Mouse (Mus musculus) lung, adult 2 months (tissue): ENCODE results near the gene Mfsd10. TPM values are rescaled to one million over a fixed set of nuclear protein-coding genes. Genes with fewer than 3 reads are reported as not detected.
"Not testable (repeated sequence)": the region's sequence is repeated elsewhere in the genome, so short reads cannot be mapped to it uniquely, and the experiment has no call there.

Experiments
- DNase-seq: peaks from one replicate; pipeline ENCODE4 v3.0.0; 2022
- H3K4me1 ChIP-seq: fragments of 200-500 bp; 2 replicates; pipeline ENCODE4 v1.6.1; 2011; ENCODE audit warnings: low read length; ENCODE audit not compliant: control insufficient read depth, insufficient read depth
- H3K4me3 ChIP-seq: fragments of 200-500 bp; replicated peaks from 2 replicates; pipeline ENCODE3; 2011; ENCODE audit warnings: low read depth, mild to moderate bottlenecking, control low read depth, low read length; ENCODE audit errors: extremely low read depth
- CTCF ChIP-seq: fragments of 200-500 bp; IDR thresholded peaks from 2 replicates; pipeline ENCODE4 v1.5.1; 2011; ENCODE audit warnings: mild to moderate bottlenecking, low read length, control low read depth; ENCODE audit not compliant: insufficient read depth
- POLR2A ChIP-seq: fragments of 200-500 bp; IDR thresholded peaks from 2 replicates; pipeline ENCODE4 v1.6.1; 2011; ENCODE audit warnings: low read depth, mild to moderate bottlenecking, control low read depth, low read length, borderline replicate concordance; ENCODE audit errors: extremely low read depth
- WGBS: fragments of 180-500 bp; shearing (Covaris S2); methylation state at CpG from one replicate; pipeline ENCODE4 v1.1.7; 2018; 5-methylcytosine and 5-hydroxymethylcytosine counted together
- polyA plus RNA-seq: library from polyadenylated mRNA; depleted of rRNA; stranded (reverse); fragments of >200 nt; gene quantifications from 2 replicates; pipeline ENCODE4 v1.2.3, GENCODE M21; 2012

Mfsd10 gene
- polyA plus RNA-seq, 1 experiment, result 127 TPM

DNA sequence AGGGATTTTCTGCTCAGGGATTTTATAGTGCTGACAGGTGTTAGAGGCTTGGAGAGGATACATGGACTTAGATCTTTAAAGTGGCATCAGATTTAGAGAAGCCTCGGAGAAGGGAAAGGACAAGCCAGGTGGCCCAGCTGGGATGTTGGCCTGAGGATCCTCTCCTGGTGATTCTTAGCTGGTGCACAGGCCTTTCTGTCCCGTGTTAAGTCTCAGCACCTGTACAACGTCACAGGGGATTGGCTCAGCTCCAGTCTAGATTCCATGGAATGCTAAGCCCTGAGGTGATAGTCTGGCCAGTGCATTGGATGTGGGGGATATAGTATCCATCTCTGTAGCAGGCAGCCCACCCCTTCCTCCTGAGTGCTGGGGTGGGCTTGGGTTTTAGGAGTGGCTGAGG lies 28.8 kb downstream of the Mfsd10 start:
- 54% methylated on average over 3 of the region's 3 CpGs for WGBS

DNA sequence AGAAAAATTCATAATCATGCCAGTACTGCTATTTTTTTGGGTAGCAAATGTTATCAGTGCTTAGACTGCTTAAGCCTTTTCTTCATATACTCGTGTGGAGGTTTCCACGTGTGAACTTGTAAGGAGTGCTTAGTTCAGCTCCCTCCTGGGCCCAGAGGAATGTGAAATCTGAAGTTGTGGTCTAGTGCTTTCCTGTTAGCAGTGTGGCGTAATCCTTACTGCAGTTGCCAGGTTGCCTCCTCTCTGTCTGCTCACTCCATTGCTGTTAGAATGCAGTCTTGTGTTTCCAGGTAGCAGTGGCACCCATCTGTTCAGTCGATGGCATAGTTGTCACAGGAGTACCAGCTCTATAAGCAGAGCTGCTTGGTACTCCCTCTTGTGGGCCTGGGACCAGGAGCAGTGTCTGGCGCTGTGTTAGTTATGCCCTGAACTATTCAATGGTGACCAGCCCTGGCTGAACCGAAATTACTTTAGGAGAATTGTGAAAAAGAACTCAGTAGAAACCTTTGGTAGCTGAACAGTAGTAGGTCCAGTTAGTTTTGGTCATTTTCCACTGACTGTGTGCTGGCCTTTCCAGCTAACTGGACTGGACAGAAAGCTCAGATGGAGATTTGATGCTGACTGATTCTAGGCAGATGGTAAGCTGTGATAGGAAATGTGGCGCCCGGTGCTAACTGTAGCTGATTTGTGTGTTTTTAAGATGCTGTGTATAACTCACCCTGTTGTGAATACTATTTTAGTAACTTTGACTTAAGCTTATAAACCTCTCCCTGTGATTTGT lies 29.7 kb downstream of the Mfsd10 start:
- DNase-seq, result no peak
- no peak for TF ChIP-seq POLR2A
- peak; percentile 7; the same call in 1 of the 2 replicates for TF ChIP-seq CTCF
- Histone ChIP-seq H3K4me1 (no peaks in the 10 kb centered on the region; the same call in 1 of the 2 replicates), H3K4me3 (no peak overlapping the region)
- 72% methylated on average over 8 of the region's 8 CpGs for WGBS

More for the DNA sequence above, 28.8 kb downstream of the Mfsd10 start:
- no peaks in the 10 kb centered on the region for H3K4me1 ChIP-seq
- DNase-seq, result no peak
- TF ChIP-seq CTCF, result no peak
- TF ChIP-seq POLR2A, result no peak
- no peak overlapping the region for H3K4me3 ChIP-seq

DNA sequence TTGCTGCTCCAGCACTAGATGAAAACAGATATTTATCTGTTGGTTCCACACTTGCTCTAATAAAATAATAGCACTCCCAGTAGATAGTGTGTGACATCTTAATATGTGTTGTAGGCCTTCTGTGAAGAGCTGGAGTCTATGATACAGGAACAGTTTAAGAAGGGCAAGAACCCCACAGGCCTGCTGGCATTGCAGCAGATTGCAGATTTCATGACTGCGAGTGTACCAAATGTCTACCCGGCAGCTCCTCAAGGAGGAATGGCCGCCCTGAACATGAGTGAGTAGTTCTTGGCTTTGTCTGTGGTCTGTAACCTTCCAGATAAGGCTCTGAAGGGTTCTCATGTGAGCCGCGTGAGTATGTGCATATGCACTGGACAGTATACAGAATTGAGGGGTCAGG lies 32.4 kb downstream of the Mfsd10 start:
- Histone ChIP-seq H3K4me3 (no peak overlapping the region), H3K4me1 (no peaks in the 10 kb centered on the region; the same call in 1 of the 2 replicates)
- WGBS, result 89% methylated on average over 5 of the region's 5 CpGs
- DNase-seq, result no peak
- TF ChIP-seq POLR2A (no peak), CTCF (no peak)

DNA sequence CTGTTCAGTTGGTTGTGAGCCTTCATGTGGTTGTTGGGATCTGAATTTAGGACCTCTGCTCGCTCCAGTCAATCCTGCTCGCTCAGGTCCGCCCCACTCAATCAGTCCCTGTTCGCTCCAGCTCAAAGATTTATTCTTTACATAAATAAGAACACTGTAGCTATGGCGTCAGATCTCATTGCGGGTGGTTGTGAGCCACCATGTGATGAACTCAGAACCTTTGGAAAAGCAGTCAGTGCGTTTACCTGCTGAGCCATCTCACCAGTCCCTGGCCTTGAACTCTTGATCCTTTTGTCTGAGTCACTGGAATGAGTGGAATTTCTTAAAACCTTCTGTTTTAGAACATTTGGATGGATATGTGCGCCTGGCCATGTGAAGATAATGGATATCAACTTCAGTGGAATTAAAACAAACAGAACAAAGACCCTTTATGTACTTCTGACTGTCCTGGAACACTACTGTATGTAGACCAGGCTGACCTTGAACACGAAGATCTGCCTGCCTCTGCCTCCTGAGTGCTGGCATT lies 43.7 kb downstream of the Mfsd10 start:
- no peaks in the 10 kb centered on the region; the same call in 1 of the 2 replicates for H3K4me1 ChIP-seq
- TF ChIP-seq CTCF (no peak), POLR2A (no peak)
- DNase-seq, result no peak
- WGBS, result 94% methylated on average over 9 of the region's 9 CpGs
- H3K4me3 ChIP-seq, result no peak overlapping the region

DNA sequence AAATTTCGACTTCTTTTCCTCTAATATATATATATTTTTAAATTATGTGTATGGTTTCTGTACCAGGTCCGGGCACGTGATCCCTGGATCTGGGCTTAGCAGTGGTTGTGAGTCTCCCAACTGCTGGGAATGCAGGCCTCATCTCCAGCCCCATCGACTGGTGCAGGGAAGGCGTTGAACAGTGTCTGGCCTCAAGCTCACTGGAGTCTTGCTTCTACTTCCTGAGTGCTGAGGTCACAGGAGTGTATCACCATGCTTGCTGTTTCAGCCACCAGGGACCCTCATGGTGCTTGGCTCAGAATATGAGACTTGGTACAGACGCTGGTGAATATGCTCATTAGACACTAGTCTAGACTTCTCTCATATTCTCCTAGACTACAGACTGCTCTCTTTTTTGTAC lies 44.3 kb downstream of the Mfsd10 start:
- DNase-seq, result no peak
- WGBS, result 91% methylated on average over 6 of the region's 6 CpGs
- Histone ChIP-seq H3K4me3 (no peak overlapping the region), H3K4me1 (no peaks in the 10 kb centered on the region; the same call in 1 of the 2 replicates)
- TF ChIP-seq CTCF (no peak), POLR2A (no peak)

DNA sequence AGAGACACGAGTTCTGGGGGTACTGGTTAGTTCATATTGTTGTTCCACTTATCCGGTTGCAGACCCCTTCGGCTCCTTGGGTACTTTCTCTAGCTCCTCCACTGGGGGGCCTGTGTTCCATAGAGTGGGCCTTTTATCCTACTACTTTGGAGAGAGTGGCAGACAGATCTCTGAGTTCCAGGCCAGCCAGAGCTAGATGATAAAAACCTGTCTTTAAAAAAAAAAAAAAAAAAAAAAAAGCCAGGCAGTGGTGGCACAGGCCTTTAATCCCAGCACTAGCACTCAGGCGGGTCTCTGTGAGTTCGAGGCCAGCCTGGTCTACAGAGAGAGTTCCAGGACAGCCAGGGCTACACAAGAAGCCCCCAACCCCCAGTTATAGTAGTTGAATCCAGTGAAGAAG lies 44.8 kb downstream of the Mfsd10 start:
- WGBS, result 91% methylated on average over 5 of the region's 5 CpGs
- H3K4me3 ChIP-seq, H3K4me1 ChIP-seq, DNase-seq: not testable (repeated sequence)

DNA sequence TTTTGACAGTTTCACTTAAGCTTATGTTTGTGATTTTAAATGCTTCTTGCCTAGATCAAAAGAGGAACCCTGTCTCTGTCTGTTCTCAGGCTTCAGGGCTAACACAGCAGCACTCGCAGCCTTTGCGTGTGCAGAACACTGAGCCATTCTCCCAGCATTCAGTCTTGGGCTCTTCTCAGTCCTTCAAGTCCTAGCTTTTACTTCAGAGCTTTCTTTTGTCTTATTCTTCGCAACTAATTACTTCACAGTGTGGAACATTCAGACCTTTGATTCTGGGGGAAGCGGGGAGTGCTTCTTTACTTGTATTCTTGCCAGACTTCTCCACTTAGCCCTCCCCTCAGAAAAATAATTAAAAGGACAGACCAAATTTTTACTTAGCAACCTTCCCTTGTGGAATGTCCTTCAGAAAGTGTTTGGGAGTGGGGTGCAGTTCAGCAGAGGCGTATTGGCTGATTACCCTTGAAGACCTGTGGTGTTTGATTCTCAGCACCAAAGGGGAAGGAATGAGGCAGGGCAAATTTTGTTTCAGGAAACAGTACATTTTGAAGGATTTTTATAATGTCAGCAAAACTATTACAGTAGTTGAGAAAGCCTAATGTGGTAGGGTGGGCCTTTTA lies 45.5 kb downstream of the Mfsd10 start:
- Histone ChIP-seq H3K4me3 (no peak overlapping the region), H3K4me1 (no peaks in the 10 kb centered on the region; the same call in 1 of the 2 replicates)
- DNase-seq, result no peak
- TF ChIP-seq CTCF (no peak), POLR2A (no peak)
- WGBS, result 54% methylated on average over 5 of the region's 5 CpGs

DNA sequence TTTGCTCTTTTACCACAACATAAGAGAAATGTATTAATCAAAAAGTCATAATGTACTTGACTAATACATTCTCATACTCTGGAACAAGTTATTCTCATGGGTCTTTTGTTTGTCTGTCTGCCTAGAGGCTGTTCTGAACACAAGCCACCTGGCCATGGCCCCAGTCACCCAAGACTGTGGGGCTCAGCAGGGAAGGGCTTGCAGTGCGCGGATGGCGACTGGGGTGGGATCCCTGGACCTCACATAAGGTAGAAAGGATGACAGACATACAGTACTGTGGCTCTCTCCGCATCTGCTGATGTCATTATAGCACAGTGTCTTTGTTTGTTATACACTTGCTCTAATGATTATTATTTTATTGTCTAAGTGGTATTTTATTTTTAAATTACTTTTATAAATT lies 46.3 kb downstream of the Mfsd10 start:
- 78% methylated on average over 4 of the region's 4 CpGs for WGBS
- Histone ChIP-seq H3K4me1 (no peaks in the 10 kb centered on the region; the same call in 1 of the 2 replicates), H3K4me3 (no peak overlapping the region)
- TF ChIP-seq CTCF, result no peak
- TF ChIP-seq POLR2A, result no peak
- DNase-seq, result no peak

DNA sequence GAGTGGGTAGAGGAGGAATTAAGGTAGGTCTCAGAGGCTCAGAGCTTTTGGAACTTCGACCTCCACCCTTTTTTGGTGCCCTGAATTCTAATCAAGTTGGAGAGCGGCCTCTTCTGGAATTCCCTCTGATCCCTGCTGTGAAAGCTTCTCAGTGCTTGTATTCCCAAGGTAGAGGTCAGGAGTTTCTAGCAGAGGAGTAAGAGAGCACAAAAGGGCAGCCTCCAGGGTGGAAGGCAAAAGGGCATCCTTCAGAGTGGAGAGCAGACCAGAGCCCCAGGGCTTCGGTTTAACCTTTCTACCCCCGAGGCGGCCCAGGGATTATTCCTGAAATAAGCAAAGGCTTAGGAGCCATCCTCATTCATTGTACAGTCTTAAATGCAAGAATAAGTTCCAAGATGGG lies 47.0 kb downstream of the Mfsd10 start:
- Histone ChIP-seq H3K4me1 (peaks cover 2% of the 10 kb centered on the region; the same call in 1 of the 2 replicates), H3K4me3 (no peak overlapping the region)
- 46% methylated on average over 5 of the region's 5 CpGs for WGBS
- TF ChIP-seq CTCF, result no peak
- no peak for TF ChIP-seq POLR2A
- no peak for DNase-seq

DNA sequence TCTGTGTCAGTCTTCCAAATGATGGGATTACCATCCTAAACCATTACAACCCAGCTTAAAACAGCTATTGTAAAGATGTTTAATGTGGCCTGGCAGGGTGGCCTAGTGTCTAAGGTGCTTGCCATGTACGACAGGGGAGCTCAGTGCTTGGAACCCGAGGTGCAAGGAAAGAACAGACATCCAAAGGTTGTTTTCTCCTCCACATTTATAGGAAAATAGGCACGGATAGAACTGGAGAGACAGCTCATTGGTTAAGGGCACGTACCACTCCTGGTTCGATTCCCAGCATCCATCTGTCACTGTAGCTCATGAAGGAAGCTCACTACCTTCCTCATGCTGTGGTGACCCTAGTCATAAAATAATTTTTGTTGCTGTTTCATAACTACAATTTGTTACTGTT lies 49.1 kb downstream of the Mfsd10 start:
- 91% methylated on average over 5 of the region's 5 CpGs for WGBS
- no peak overlapping the region for H3K4me3 ChIP-seq
- DNase-seq, result no peak
- peaks cover 11% of the 10 kb centered on the region for H3K4me1 ChIP-seq
- no peak for TF ChIP-seq POLR2A
- no peak for TF ChIP-seq CTCF
